9 mouse cellular contexts compared by ENCODE assay signal in the genomic region with DNA sequence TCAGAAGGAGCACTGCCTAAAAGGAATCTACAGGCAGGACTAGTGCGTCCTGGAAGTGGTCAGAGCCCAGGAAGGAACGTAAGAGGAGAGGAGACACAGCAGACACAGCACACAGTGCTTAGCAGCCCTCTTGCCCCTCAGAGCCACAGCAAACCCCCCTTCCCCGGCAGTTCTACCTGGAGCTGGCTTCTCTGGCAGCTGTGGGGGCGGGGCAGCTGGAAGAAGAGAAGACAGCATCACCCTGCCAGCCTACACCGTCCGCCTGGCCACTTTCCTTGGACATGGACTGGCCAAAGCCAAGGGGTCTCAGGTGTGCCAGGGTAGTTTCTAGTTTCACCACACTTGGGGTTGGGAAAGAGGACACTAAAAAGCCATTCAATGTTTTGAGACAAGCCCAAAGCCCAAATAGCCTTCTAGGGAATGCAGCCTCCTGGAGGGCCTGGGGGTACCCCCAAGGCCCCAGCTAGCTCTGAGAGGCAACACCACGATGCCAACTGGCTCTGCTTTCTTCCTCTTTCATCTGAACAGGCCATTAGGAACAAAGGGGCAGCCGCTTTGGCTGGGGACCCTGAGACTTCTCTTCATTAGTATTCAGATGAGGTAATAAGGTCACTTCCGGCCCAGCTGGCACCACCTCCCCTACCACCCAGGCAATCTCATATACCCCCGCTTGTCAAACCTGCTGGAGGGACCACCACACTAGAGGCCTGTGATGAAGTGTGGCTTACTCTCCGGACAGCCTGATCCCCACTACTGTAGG. TPM values are rescaled to one million over a fixed set of nuclear protein-coding genes. Genes with fewer than 3 reads are reported as not detected.
DNase-seq lines count a peak whose midpoint lies in the region; ATAC-seq lines count a peak whose summit lies in the region.
"Had no signal": no experiment of that assay in that cellular context is flagged by ENCODE, and none has a peak within 500 bp of the region (broad histone marks: within the 10 kb centered on the region; RNA-seq: fewer than 3 reads in every experiment).

No protein-coding gene starts in this region.

- DNase-seq in cerebellum, adult 11 months: peak; percentile 39
- DNase-seq in cerebellum, adult 9-10 months: peak; percentile 37
- peak; percentile 55 for DNase-seq in midbrain, embryonic 14.5 days
- DNase-seq in kidney, postnatal 25 days: no peak
- DNase-seq in ovary, adult 18-20 months (ENCODE audit: low spot score): no peak

- ATAC-seq in cerebellum, adult (ENCODE audit: insufficient number of reproducible peaks, low FRiP score, low TSS enrichment): no peak
- peak; percentile 18; the same call in 1 of the 2 replicates for ATAC-seq in hindbrain, embryonic 12.5 days (ENCODE audit: low FRiP score)
- no peak for ATAC-seq in midbrain, embryonic 14.5 days (ENCODE audit: low FRiP score, low TSS enrichment)
- no peak for ATAC-seq in CD4-positive, CD25-positive, alpha-beta regulatory T cell, adult 4 months

- H3K4me2 ChIP-seq in hindbrain, embryonic 12.5 days (replicated peaks): peak overlapping the region; percentile 5; the same call in 1 of the 2 replicates
- no peak overlapping the region for H3K4me2 ChIP-seq in midbrain, embryonic 14.5 days (ENCODE audit: low read length)
- H3K4me2 ChIP-seq: heart, embryonic 15.5 days had no signal

- 55% methylated on average over 11 of the region's 11 CpGs for WGBS in hindbrain, embryonic 12.5 days
- 51% methylated on average over 11 of the region's 11 CpGs for WGBS in midbrain, embryonic 14.5 days

- H3K27me3 ChIP-seq in hindbrain, embryonic 12.5 days: no peaks in the 10 kb centered on the region
- no peaks in the 10 kb centered on the region for H3K27me3 ChIP-seq in midbrain, embryonic 14.5 days (ENCODE audit: control insufficient read depth, insufficient read depth, low read length)
- H3K27me3 ChIP-seq: heart, embryonic 15.5 days had no signal

- H3K9me3 ChIP-seq in hindbrain, embryonic 12.5 days (replicated peaks): no peaks in the 10 kb centered on the region
- H3K9me3 ChIP-seq in midbrain, embryonic 14.5 days (ENCODE audit: control insufficient read depth, low read length): no peaks in the 10 kb centered on the region
- H3K9me3 ChIP-seq: heart, embryonic 15.5 days had no signal

- H3K4me1 ChIP-seq in hindbrain, embryonic 12.5 days: peaks cover 92% of the 10 kb centered on the region
- H3K4me1 ChIP-seq in midbrain, embryonic 14.5 days (ENCODE audit: control insufficient read depth, insufficient read depth, low read length): peaks cover 70% of the 10 kb centered on the region

- H3K9ac ChIP-seq in hindbrain, embryonic 12.5 days: peak overlapping the region; percentile 32
- peak overlapping the region; percentile 26 for H3K9ac ChIP-seq in midbrain, embryonic 14.5 days (replicated peaks; ENCODE audit: low read length)
- H3K9ac ChIP-seq: heart, embryonic 15.5 days had no signal

- no peak overlapping the region for H3K4me3 ChIP-seq in hindbrain, embryonic 12.5 days
- H3K4me3 ChIP-seq in midbrain, embryonic 14.5 days (replicated peaks; ENCODE audit: low read depth, low read length): no peak overlapping the region
- H3K4me3 ChIP-seq: heart, embryonic 15.5 days had no signal

- H3K36me3 ChIP-seq in hindbrain, embryonic 12.5 days: no peaks in the 10 kb centered on the region
- no peaks in the 10 kb centered on the region for H3K36me3 ChIP-seq in midbrain, embryonic 14.5 days (ENCODE audit: control insufficient read depth, insufficient read depth, low read length)
- H3K36me3 ChIP-seq: heart, embryonic 15.5 days had no signal

- peak overlapping the region; percentile 76 for H3K27ac ChIP-seq in hindbrain, embryonic 12.5 days
- H3K27ac ChIP-seq in midbrain, embryonic 14.5 days (replicated peaks; ENCODE audit: low read depth, low read length): peak overlapping the region; percentile 79
- H3K27ac ChIP-seq: heart, embryonic 15.5 days had no signal

RNA-seq across cellular contexts. Expression of a gene that starts 37.4 kb away (rescaled TPM):
- 2.9 and 3.6 TPM in 2 replicates for polyA plus RNA-seq in hindbrain, embryonic 12.5 days (2016; fragmentation: Nextera tagmentation; extraction: Ambion mirVana)
- polyA plus RNA-seq in midbrain, embryonic 14.5 days (2014; fragmentation: Nextera tagmentation; extraction: Ambion mirVana): 6.0 and 7.4 TPM in 2 replicates
- 1 to 10 TPM; 1.6 to 5.3 TPM for polyA plus RNA-seq in CD4-positive, CD25-positive, alpha-beta regulatory T cell, adult 4 months (2017; shearing (Covaris generic))

RNA-seq across cellular contexts. Expression of a gene that starts 37.7 kb away (rescaled TPM):
- 108 and 118 TPM in 2 replicates for polyA plus RNA-seq in hindbrain, embryonic 12.5 days (2016; fragmentation: Nextera tagmentation; extraction: Ambion mirVana)
- 75.5 and 93.3 TPM in 2 replicates for polyA plus RNA-seq in midbrain, embryonic 14.5 days (2014; fragmentation: Nextera tagmentation; extraction: Ambion mirVana)
- polyA plus RNA-seq in CD4-positive, CD25-positive, alpha-beta regulatory T cell, adult 4 months (2017; shearing (Covaris generic)): 10 to 100 TPM; 21.5 to 25.3 TPM

RNA-seq across cellular contexts. Expression of a gene that starts 58.4 kb away (rescaled TPM):
- 15.2 and 16.3 TPM in 2 replicates for polyA plus RNA-seq in hindbrain, embryonic 12.5 days (2016; fragmentation: Nextera tagmentation; extraction: Ambion mirVana)
- 20.9 and 22.3 TPM in 2 replicates for polyA plus RNA-seq in midbrain, embryonic 14.5 days (2014; fragmentation: Nextera tagmentation; extraction: Ambion mirVana)
- under 1 TPM; 0.27 to 0.46 TPM for polyA plus RNA-seq in CD4-positive, CD25-positive, alpha-beta regulatory T cell, adult 4 months (2017; shearing (Covaris generic))

Comparison
In these comparisons a context has a peak if more than half of its experiments do, and no peak if none do; other contexts are left out.
1. DNase-seq: peak in cerebellum, adult 11 months (single experiment), cerebellum, adult 9-10 months (single experiment) and midbrain, embryonic 14.5 days (single experiment); none in kidney, postnatal 25 days (0 of 2) and ovary, adult 18-20 months (single experiment).
2. RNA of a gene that starts 58.4 kb away (polyA plus RNA-seq): 20.9 to 22.3 TPM in midbrain, embryonic 14.5 days and 15.2 to 16.3 TPM in hindbrain, embryonic 12.5 days; 0.27 to 0.46 TPM in CD4-positive, CD25-positive, alpha-beta regulatory T cell, adult 4 months; every median in the first group is over 10 times any median in the second.